Mouse (Mus musculus): ENCODE measurements at regions not wholly inside any gene's neighbourhood (a gene's known extent, or its start where the extent isn't known, plus 50 kb on each side); places are given as distances from the start of the nearest gene placed in this dataset.

DNA sequence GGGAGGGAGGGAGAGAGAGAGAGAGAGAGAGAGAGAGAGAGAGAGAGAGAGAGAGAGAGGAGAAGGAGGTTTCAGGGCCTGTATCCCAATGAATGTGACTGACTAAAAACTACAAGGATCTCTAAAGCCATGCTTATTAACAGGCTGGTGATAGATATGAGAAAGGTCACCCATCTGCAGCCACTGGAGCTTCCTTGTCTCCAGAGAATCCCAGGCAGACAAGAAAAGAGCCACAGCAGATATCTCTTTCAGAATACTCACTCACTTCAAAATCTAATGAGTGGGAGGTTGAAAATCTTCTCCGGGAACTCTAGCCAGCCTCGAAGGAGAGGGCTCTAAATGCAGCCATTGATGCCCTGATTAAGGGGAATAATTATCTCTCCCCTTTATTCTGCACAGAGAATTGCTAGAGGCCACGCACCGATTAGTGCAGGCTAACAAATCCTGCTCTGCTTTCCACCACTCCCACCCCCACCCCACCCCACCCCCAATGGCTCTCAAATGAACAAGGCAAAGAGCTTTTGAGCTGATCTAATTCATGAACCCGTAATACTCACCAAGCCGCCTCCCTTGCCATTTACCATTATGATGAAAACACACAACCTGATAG, 189.5 kb upstream of the Sox9 start:
- DNase-seq (ENCODE audit: low spot score): no peak

DNA sequence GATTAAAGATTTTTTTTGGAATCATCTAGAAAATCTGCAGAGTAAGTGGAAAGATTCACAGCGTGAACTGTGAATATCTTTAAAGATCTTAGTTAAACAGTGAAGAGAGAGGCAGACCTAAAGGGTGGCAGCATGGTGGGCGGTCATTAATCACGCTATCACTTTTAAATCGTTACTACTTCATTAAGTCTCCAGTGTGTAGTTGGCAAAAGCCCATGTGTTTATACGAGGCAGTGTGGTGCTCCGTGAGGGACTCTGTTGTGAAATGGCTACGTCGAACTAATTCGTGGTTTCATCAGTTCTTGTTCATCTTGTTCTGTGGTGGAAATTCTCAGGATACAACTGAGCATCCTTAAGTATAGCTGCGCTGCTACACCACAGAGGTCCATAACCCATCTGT, 188.2 kb upstream of the Sox9 start:
- DNase-seq (ENCODE audit: low spot score): no peak

DNA sequence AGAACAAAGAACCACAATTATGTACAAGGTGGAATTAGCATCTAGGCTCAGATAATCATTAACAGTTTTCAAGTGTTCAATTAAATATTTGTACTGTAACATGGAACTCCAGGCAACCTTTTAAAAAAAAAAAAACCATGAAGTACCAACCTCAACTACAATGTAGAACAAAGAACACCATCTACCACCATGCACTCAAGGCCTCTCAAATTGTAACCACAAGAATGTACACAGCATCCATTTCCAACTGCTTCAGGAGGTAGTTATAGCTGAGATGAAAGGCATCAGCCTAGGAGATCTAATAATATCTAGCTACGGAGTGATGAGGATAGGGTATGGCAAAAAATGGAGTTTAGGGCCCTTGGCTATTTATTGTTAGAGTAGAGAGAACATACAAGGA, 174.7 kb upstream of the Sox9 start:
- no peak for DNase-seq (ENCODE audit: low spot score)

DNA sequence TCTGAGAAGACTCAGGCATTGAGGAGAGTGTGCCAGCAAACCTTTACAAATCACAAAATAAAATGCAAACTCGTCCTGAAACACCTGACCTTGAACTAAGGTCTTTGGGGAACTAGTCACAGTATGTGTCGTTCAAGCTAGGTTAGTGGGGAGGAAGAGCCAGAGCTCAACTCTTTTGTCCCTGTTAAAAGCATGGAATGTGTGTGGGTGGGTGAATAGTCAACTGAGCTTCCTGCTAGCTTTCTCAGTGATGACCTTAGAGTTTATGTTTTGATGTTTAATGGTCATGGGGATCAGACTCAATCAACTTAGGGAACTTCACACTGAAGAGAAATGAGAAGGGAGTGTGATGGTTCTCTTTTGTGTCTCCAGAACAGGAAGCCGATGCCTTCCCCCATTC, 172.7 kb upstream of the Sox9 start:
- no peak for DNase-seq (ENCODE audit: low spot score)

- no peak for DNase-seq (ENCODE audit: low spot score)
These were observed 171.0 kb upstream of the Sox9 start for GRCm38 (mm10) chr11:112611073-112611472.

DNA sequence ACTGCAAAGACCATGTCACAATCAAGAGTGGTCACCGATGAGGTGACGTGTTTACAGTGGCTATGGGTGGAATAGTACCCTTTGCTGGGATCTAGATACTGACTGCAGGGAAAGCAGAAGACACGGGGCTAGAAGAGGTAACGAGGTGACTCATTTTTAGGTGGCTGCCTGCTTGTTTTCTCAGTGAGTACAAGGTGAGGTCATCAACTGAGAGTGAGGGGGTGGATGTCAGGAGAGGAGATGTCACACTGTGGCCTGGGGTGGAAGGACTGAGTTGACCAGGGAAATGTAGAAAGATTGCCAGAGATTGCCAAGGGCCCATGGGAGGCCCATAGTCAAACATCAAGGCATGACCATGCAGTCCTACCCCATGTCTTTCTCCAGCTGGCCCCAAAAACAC, 166.4 kb upstream of the Sox9 start:
- no peak for DNase-seq (ENCODE audit: low spot score)

- DNase-seq (ENCODE audit: low spot score): no peak
These were observed 165.1 kb upstream of the Sox9 start for GRCm38 (mm10) chr11:112616942-112617341.

DNA sequence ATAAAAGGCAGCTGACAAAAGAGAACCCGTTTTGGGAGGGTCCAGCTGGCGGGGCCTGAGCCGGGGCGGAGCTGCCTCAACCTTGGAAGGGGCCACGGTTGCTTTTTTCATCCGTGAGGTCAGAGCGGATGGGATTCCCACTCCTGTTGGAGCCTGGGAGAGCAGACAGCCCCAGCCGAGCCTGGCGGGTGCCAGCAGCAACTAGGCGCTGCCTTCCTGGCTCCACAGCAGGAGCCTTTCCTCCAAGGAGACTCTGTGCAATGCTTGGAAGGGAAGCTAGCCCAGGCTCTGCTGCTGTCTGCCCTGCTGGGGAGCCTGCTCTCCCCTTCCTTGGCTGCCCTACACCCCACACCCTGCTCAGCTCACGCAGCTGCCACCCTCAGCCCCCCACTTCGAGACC, 161.1 kb upstream of the Sox9 start:
- DNase-seq (ENCODE audit: low spot score): no peak

DNA sequence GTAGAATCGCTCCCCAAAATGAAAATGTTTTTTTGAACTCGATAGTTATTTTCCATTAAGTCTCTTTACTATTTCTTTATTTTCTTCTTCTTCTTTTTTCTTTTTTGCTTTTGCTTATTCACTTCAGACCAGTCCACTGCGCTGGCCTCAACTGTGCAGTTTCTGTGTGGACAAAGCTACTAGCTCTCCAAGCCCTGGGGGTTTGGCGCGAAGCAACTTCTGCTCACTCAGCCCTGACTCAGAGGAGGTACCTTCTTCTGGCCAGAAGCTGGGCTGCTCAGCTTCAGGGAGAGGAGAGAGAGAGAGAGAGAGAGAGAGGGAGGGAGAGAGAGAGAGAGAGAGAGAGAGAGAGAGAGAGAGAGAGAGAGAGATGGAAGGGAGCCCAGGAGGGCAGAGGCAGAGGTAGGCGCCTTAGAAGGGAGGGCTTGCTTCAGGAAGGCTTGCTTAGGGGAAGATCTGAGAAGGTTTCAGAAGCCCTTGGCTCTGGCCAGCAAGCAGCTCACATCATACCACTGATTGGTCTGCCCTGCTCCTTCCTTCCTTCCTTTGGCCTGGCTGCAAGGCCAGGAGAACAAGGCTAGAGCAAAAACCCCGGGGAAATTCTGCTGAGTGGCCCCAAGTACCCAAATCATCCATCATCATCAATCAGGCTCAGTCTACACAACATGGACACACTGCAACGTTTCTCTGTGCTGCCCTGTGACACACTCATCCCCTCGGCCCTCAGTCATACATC, 160.5 kb upstream of the Sox9 start:
- no peak for DNase-seq (ENCODE audit: low spot score)

DNA sequence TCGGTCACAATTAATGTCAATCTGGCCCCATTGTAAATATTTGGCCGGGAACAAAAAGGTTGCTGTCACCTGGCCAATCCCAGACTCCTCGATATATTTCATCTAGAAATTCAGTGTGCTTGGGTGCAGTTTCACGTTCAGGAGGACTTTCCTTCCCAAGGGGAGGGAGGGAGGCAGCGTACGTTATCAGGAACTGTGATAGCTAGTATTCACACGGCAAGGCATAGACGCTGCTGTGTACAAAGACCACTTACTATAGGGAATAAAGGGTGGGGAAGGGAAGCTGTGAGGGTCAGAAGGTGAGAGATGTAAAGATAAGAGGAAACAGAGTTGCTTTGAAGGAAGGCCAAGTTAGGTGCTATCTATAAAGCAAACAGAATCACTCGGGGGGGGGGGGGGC, 132.7 kb upstream of the Sox9 start:
- no peak for DNase-seq (ENCODE audit: low spot score)

GRCm38 (mm10) chr11:112657410-112658159, 124.4 kb upstream of the Sox9 start:
- DNase-seq (ENCODE audit: low spot score): no peak

DNA sequence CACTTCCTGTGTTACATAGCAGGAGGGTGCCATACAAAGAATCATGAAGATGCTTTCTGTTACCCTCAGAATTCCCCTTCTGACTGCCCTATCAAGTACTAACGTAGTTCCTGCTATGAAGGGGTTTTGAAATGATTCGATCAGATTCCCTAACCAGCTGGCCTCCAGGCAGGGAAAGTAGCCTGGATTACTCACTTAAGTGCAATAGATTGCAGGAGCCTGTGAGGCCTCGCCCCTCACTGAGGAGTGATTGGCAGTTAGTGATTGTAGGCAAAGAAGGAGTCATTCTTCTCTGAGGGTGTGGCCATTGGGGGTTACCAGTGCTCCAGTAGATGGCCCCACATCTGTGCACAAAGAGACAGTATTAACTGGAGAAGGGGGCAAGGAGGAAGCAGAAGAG, 122.1 kb upstream of the Sox9 start:
- no peak for DNase-seq (ENCODE audit: low spot score)

GRCm38 (mm10) chr11:112661426-112661825, 120.6 kb upstream of the Sox9 start:
- no peak for DNase-seq (ENCODE audit: low spot score)

GRCm38 (mm10) chr11:112667311-112667710, 114.7 kb upstream of the Sox9 start:
- DNase-seq (ENCODE audit: low spot score): no peak

DNA sequence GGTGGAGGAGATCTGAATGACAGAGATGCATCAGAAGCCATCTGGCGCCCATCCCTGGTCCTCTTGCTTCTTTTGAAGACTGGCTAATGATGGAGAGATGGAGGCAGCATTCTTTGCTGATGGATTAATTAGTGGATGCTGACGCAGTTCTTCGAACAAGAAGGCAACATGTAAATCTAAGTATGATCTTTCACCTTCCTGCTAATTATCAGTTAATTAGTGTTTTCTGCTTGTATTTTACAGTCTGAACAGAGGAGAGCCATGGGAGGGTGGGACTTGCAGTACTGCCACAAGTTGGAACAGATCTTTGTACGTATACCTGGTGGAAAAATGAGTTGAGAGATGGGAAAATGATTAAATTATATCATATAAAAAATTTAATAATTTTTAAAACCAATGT, 109.9 kb upstream of the Sox9 start:
- no peak for DNase-seq (ENCODE audit: low spot score)

- no peak for DNase-seq (ENCODE audit: low spot score)
These were observed 92.0 kb upstream of the Sox9 start for GRCm38 (mm10) chr11:112690047-112690446.

- DNase-seq (ENCODE audit: low spot score): no peak
These were observed 75.9 kb upstream of the Sox9 start for GRCm38 (mm10) chr11:112706091-112706490.

- DNase-seq (ENCODE audit: low spot score): no peak
These were observed 73.8 kb upstream of the Sox9 start for GRCm38 (mm10) chr11:112708119-112708730.

DNA sequence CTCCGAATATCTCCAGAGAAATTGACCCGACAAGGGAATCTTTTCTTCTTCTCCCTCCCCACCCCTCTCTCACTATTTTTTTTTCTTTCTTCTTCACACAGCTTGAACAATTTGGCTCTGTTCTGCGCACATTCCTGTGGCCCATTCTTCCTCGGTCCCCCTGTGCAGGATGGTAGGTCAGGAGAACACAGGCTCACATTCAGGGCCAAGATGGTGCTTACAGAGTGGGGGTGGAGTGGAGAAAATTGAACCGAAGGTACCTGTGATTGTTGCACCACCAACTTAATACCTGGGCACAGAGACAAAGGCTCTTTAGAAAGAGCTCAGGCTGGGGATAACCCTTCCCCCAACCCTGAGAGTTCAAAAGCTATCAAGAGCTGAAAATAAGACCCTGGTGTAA, 70.4 kb upstream of the Sox9 start:
- DNase-seq (ENCODE audit: low spot score): no peak

DNA sequence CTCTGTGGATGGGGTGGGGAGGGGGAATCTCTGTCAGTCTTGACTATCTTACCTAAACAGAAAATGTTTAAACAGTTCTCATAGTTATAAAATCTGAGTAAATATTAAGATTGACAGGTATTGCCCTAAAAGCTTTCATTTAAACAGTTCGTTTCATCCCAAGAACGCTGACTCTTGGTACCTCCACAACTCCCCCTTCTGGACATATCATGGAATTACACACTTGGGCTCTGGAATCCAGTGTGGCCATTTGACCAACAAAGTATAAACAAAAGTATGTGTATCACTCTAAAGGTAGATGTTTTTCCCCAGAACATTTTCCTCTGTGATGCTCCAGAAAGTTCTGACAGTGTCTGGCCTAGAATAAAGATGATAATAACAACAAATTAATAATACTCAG, 63.5 kb upstream of the Sox9 start:
- DNase-seq (ENCODE audit: low spot score): no peak

- DNase-seq (ENCODE audit: low spot score): no peak
These were observed 61.4 kb upstream of the Sox9 start for GRCm38 (mm10) chr11:112720652-112721051.

- DNase-seq (ENCODE audit: low spot score): no peak
These were observed 59.1 kb upstream of the Sox9 start for GRCm38 (mm10) chr11:112722936-112723335.

All from spleen, adult 12 weeks (tissue).